8 mouse cellular contexts compared by ENCODE assay signal in the genomic region with DNA sequence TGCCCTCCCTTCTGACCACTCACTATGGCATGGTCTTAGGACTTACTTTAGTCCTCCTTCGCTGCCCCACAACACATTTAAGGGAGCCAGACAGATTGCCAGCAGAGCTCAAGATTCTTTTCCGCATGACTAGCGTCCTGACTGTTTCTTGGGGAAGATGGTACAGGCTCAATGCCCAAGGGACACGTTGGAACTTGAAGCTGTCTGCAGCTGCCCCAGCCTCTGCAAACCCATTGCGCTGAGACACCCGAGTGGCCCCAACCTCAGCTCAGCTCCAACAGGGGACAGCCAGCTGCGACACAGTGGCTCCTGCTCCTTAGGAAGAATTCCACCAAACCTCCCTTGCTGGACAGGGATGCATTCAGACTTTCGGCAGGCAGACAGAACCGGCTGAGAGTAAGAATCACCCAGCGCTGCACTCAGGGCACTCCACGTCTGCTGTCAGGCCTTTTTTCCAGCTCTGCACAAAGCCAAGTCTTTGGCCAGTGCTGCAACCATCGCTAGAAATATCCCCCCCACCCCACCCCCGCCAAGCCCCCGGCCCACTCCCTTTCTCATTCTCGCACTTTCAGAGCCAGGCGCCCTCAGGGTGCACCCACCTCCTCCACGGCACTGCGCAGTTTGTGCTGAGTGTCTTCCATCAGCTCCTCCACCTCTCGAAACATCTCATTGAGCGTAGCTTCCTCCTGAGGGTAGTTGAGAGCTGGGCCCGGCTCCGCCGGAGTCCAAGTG. TPM values are rescaled to one million over a fixed set of nuclear protein-coding genes. Genes with fewer than 3 reads are reported as not detected.
DNase-seq lines count a peak whose midpoint lies in the region; ATAC-seq lines count a peak whose summit lies in the region.

No protein-coding gene starts in this region.

- H3K4me1 ChIP-seq in heart, embryonic 15.5 days (replicated peaks): peaks cover 40% of the 10 kb centered on the region
- peaks cover 19% of the 10 kb centered on the region for H3K4me1 ChIP-seq in hindbrain, embryonic 16.5 days (ENCODE audit: control insufficient read depth, insufficient read depth, low read depth, low read length)
- H3K4me1 ChIP-seq in liver, embryonic 15.5 days (replicated peaks): no peaks in the 10 kb centered on the region

- peaks cover 20% of the 10 kb centered on the region for H3K27me3 ChIP-seq in heart, embryonic 15.5 days
- H3K27me3 ChIP-seq in hindbrain, embryonic 16.5 days (replicated peaks; ENCODE audit: control insufficient read depth, insufficient read depth, low read length): peaks cover 4% of the 10 kb centered on the region; the same call in 1 of the 2 replicates
- peaks cover 33% of the 10 kb centered on the region for H3K27me3 ChIP-seq in liver, embryonic 15.5 days

- peak overlapping the region; percentile 62 for H3K4me3 ChIP-seq in heart, embryonic 15.5 days
- H3K4me3 ChIP-seq in hindbrain, embryonic 16.5 days (ENCODE audit: low read length): peak overlapping the region; percentile 40
- peak overlapping the region; percentile 31 for H3K4me3 ChIP-seq in liver, embryonic 15.5 days (replicated peaks)

- H3K9ac ChIP-seq in heart, embryonic 15.5 days: peak overlapping the region; percentile 63
- H3K9ac ChIP-seq in hindbrain, embryonic 16.5 days (ENCODE audit: low read depth, low read length): peak overlapping the region; percentile 53
- H3K9ac ChIP-seq in liver, embryonic 15.5 days: no peak overlapping the region

- DNase-seq in heart, adult 18-20 months: no peak
- DNase-seq in brain, adult 2 months (ENCODE audit: low read depth, low spot score): peak; percentile 41
- no peak for DNase-seq in layer of hippocampus, adult 9-11 months
- DNase-seq in ovary, postnatal 10 days (ENCODE audit: low spot score): no peak
- no peak for DNase-seq in cerebellum, adult 8-10 months

- H3K4me2 ChIP-seq in heart, embryonic 15.5 days: peak overlapping the region; percentile 72
- H3K4me2 ChIP-seq in hindbrain, embryonic 16.5 days (ENCODE audit: low read length): peak overlapping the region; percentile 51
- peak overlapping the region; percentile 54 for H3K4me2 ChIP-seq in liver, embryonic 15.5 days

- H3K36me3 ChIP-seq in heart, embryonic 15.5 days: no peaks in the 10 kb centered on the region
- no peaks in the 10 kb centered on the region for H3K36me3 ChIP-seq in hindbrain, embryonic 16.5 days (ENCODE audit: control insufficient read depth, insufficient read depth, low read length)
- H3K36me3 ChIP-seq in liver, embryonic 15.5 days (replicated peaks): no peaks in the 10 kb centered on the region

- ATAC-seq in heart, embryonic 15.5 days (replicated peaks; ENCODE audit: insufficient number of reproducible peaks, insufficient read depth, low FRiP score, low read depth): no peak; the same call in 1 of the 2 replicates
- ATAC-seq in hindbrain, embryonic 16.5 days: peak; percentile 43
- no peak for ATAC-seq in liver, embryonic 15.5 days (ENCODE audit: insufficient read depth)

- H3K27ac ChIP-seq in heart, embryonic 15.5 days: peak overlapping the region; percentile 64
- peak overlapping the region; percentile 4; the same call in 1 of the 2 replicates for H3K27ac ChIP-seq in hindbrain, embryonic 16.5 days (ENCODE audit: low read depth, low read length)
- H3K27ac ChIP-seq in liver, embryonic 15.5 days (replicated peaks): no peak overlapping the region

- no peaks in the 10 kb centered on the region for H3K9me3 ChIP-seq in heart, embryonic 15.5 days (replicated peaks)
- H3K9me3 ChIP-seq in hindbrain, embryonic 16.5 days (ENCODE audit: control insufficient read depth, low read length): no peaks in the 10 kb centered on the region
- H3K9me3 ChIP-seq in liver, embryonic 15.5 days (replicated peaks): no peaks in the 10 kb centered on the region

- WGBS in heart, embryonic 15.5 days: 13% methylated on average over 23 of the region's 23 CpGs
- 7% methylated on average over 23 of the region's 23 CpGs for WGBS in hindbrain, embryonic 16.5 days
- 15% methylated on average over 23 of the region's 23 CpGs for WGBS in liver, embryonic 15.5 days (ENCODE audit: insufficient replicate concordance)

RNA-seq across cellular contexts. Expression of gene Dkk3, which starts 1.1 kb away (rescaled TPM):
- polyA plus RNA-seq in heart, embryonic 15.5 days (2015; fragmentation: Nextera tagmentation; extraction: Ambion mirVana): 75.1 and 88.2 TPM in 2 replicates
- 10 to 100 TPM; 45.6 to 47.9 TPM for total RNA-seq in heart, adult 18-20 months (2021)
- polyA plus RNA-seq in hindbrain, embryonic 16.5 days (2015; fragmentation: Nextera tagmentation; extraction: Ambion mirVana): 38.5 and 39.8 TPM in 2 replicates
- polyA plus RNA-seq in liver, embryonic 15.5 days (2015; fragmentation: Nextera tagmentation; extraction: Ambion mirVana): 2.1 and 2.5 TPM in 2 replicates

Comparison
In these comparisons a context has a peak if more than half of its experiments do, and no peak if none do; other contexts are left out.
1. RNA of gene Dkk3, which starts 1.1 kb away (polyA plus RNA-seq): 75.1 to 88.2 TPM in heart, embryonic 15.5 days and 38.5 to 39.8 TPM in hindbrain, embryonic 16.5 days; 2.1 to 2.5 TPM in liver, embryonic 15.5 days; every median in the first group is over 10 times any median in the second.
2. Peak in every context shown above with its lines, with median percentiles within 50 percentile points of each other: H3K4me2 ChIP-seq and H3K4me3 ChIP-seq.